Mouse (Mus musculus) forebrain, embryonic 14.5 days (tissue): ENCODE measurements at regions not wholly inside any gene's neighbourhood (a gene's known extent, or its start where the extent isn't known, plus 50 kb on each side); places are given as distances from the start of the nearest gene placed in this dataset.

Source experiments
- ATAC-seq: fragments of 200-750 bp; cut with Nextera tagmentation; 2 replicates; pipeline ENCODE4 v1.8.0; 2017; ENCODE audit warnings: mild to moderate bottlenecking, moderate library complexity
- DNase-seq: peaks from one replicate; pipeline ENCODE4 v3.0.0-alpha.2; 2015; ENCODE audit warnings: low spot score
- H3K27ac ChIP-seq: fragments of 300-500 bp; sonication (generic); 2 replicates; pipeline ENCODE4 v1.5.1; 2014; ENCODE audit warnings: low read depth, mild to moderate bottlenecking, control low read depth, low read length, moderate library complexity
- H3K27me3 ChIP-seq: fragments of 300-500 bp; sonication (generic); replicated peaks from 2 replicates; pipeline ENCODE4 v1.6.1; 2014; ENCODE audit warnings: low read length, control low read depth, mixed read lengths; ENCODE audit not compliant: control insufficient read depth, insufficient read depth
- H3K36me3 ChIP-seq: fragments of 300-500 bp; sonication (generic); 2 replicates; pipeline ENCODE4 v1.6.1; 2014; ENCODE audit warnings: low read length, control low read depth; ENCODE audit not compliant: control insufficient read depth, insufficient read depth
- H3K4me1 ChIP-seq: fragments of 300-500 bp; sonication (generic); 2 replicates; pipeline ENCODE4 v1.6.1; 2014; ENCODE audit warnings: antibody characterized with exemption, low read length, control low read depth; ENCODE audit not compliant: control insufficient read depth, insufficient read depth
- H3K4me2 ChIP-seq: fragments of 300-500 bp; sonication (generic); 2 replicates; pipeline ENCODE4 v1.6.1; 2014; ENCODE audit warnings: mild to moderate bottlenecking, control low read depth, low read length
- H3K4me3 ChIP-seq: fragments of 300-500 bp; sonication (generic); 2 replicates; pipeline ENCODE4 v1.5.1; 2014; ENCODE audit warnings: low read depth, low read length, control low read depth
- H3K9ac ChIP-seq: fragments of 300-500 bp; sonication (generic); 2 replicates; pipeline ENCODE4 v1.6.1; 2014; ENCODE audit warnings: mild to moderate bottlenecking, low read length, control low read depth, moderate library complexity
- H3K9me3 ChIP-seq: fragments of 300-500 bp; sonication (generic); replicated peaks from 2 replicates; pipeline ENCODE4 v1.6.1; 2016; ENCODE audit warnings: low read length, control low read depth, mixed read lengths; ENCODE audit not compliant: control insufficient read depth
- WGBS: fragments of 180-500 bp; shearing (Covaris S2); extraction: QIAGEN DNeasy Blood & Tissue Kit; methylation state at CpG from one replicate; pipeline ENCODE4 v1.1.7; 2014; 5-methylcytosine and 5-hydroxymethylcytosine counted together

DNA sequence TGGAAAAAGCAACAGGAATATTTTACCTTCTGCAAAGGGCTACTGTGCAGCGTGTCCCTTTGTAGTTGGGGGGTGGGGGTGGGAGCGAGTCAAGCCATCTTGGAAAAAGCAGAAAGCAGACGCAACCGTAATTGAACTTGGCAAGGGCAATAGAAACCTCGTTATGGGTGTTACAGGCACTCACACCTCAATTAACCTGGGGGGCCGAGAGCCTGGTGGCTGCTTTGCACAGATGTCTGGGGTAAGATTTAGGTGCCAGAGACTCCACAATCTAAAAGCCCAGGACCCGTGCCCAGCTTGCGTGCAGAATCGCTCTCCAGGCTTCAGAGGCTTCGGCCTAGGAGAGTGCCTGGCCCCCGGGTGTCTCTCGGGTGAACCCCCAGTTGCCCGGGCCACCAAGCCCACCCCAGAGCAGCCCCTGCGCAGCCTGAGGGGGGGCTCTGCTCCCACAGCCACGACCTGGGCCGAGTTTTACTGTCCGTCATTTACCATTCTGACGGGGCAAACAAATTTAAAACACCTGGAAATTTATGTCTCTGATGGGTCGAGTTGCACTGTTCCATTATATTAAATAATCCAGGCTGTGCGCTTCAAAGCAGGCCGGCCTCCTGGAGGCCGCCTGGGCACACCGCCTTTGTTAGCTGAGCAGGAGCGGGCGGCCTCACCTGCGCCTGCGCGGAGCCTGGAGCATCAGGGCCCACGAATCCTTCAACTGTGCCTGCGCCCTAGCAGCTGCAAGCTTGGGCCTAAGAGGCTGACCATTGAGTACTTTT lies 212.4 kb downstream of the Srbd1 start:
- Histone ChIP-seq H3K9me3 (no peaks in the 10 kb centered on the region), H3K4me2 (no peak overlapping the region), H3K4me1 (no peaks in the 10 kb centered on the region), H3K27me3 (no peaks in the 10 kb centered on the region), H3K9ac (no peak overlapping the region; the same call in 1 of the 2 replicates), H3K27ac (no peak overlapping the region), H3K4me3 (no peak overlapping the region), H3K36me3 (no peaks in the 10 kb centered on the region)
- DNase-seq (peak; percentile 19), ATAC-seq (peak; percentile 44; the same call in 1 of the 2 replicates)
- WGBS, result 73% methylated on average over 30 of the region's 30 CpGs

DNA sequence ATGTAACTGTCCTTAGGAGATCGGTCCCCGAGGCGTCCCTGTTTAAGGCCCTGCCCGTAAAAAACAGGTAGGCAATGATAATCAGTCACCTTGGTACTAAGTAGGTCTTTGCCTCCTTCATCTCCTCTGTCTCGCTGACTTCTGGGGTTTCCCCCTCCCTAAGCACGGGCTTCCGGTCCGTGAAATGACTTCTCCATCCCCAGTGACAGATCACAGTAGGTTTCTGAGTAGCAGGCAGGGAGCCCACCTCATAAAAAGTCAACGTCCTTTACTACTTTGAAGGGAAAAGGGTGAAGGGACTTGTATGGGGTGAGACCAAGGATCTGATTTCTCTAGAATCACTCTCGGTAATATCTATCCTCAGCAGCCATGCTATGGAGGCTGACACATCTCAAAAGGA lies 213.0 kb downstream of the Srbd1 start:
- no peak overlapping the region for H3K9ac ChIP-seq
- DNase-seq (no peak), ATAC-seq (no peak)
- H3K4me3 ChIP-seq, result no peak overlapping the region
- H3K9me3 ChIP-seq, result no peaks in the 10 kb centered on the region
- WGBS, result 89% methylated on average over 10 of the region's 10 CpGs
- no peak overlapping the region for H3K27ac ChIP-seq
- no peak overlapping the region for H3K4me2 ChIP-seq
- no peaks in the 10 kb centered on the region for H3K27me3 ChIP-seq
- no peaks in the 10 kb centered on the region for H3K36me3 ChIP-seq
- H3K4me1 ChIP-seq, result no peaks in the 10 kb centered on the region

DNA sequence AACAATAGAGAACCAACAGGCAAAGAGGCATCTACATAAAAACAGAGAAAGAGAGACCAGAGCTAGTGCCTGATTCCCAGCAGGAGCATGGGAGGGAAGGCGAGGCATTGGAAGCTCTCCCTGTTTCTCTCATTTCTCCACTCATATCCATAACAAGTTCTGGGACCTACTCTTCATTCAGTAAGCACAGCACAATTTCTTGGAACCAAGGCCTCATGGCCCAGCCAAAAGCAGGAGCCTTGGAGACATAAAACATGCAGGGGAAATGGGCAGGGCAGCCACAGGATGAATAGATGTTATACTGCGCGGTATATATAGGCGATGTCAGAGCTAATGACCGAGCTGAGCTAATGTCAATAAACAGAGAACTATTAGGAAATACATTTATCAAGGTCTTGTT lies 214.2 kb downstream of the Srbd1 start:
- 90% methylated on average over 5 of the region's 5 CpGs for WGBS
- Histone ChIP-seq H3K36me3 (no peaks in the 10 kb centered on the region), H3K9me3 (no peaks in the 10 kb centered on the region), H3K4me3 (no peak overlapping the region), H3K4me1 (no peaks in the 10 kb centered on the region), H3K9ac (no peak overlapping the region), H3K27me3 (no peaks in the 10 kb centered on the region), H3K4me2 (no peak overlapping the region), H3K27ac (no peak overlapping the region)
- ATAC-seq (no peak), DNase-seq (no peak)

DNA sequence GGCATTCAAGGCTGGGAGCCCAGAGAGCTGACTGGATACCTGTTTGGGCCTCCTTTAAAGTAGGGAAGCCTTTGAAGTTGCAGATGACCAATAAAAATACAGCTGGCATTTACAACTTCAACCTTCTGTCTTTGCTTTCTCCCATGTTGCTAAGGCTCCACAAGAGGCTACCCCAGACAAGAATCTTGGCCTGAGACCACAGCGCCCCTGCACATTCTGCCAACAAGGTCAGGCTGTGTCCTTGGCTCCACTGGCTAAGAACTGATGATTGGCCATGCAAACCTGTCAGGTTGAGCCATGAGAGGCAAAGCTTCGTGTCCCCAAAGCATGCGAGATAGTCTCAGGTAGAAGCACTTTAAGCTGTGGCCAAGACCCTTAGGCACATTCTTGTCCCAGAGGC lies 214.6 kb downstream of the Srbd1 start:
- WGBS, result 91% methylated on average over 3 of the region's 3 CpGs
- Histone ChIP-seq H3K9me3 (no peaks in the 10 kb centered on the region), H3K4me1 (no peaks in the 10 kb centered on the region), H3K36me3 (no peaks in the 10 kb centered on the region), H3K4me3 (no peak overlapping the region), H3K9ac (no peak overlapping the region), H3K4me2 (no peak overlapping the region), H3K27ac (no peak overlapping the region), H3K27me3 (no peaks in the 10 kb centered on the region)
- ATAC-seq, result no peak
- no peak for DNase-seq

DNA sequence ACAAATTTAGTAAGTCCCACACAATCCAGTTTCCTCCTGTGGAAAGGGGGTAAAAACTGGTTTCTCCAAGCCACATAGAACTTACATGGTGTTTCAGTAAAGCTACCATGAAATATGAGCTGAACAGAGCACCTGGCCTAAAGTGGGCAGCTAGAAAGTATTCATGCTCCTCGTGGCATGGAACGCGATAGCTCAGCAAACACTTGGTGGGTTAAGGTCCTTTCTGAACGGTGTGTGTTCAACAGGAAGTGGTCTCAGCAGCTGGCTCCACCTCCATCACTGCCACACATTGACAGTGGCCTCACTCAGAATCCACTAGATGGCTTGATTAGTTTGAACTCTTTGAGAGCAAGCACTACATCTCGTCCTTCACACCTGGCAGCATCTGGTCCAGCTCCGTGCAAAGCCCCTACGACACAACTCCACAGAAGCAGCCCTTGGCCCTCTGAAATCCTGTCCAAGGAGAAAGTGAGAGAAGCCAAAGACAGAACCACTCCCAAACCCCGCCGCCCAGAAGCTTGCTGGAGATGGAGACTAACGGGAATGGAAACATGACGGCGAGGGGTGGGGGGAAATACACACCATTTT lies 215.2 kb downstream of the Srbd1 start:
- no peaks in the 10 kb centered on the region for H3K4me1 ChIP-seq
- 92% methylated on average over 12 of the region's 12 CpGs for WGBS
- ATAC-seq, result no peak

DNA sequence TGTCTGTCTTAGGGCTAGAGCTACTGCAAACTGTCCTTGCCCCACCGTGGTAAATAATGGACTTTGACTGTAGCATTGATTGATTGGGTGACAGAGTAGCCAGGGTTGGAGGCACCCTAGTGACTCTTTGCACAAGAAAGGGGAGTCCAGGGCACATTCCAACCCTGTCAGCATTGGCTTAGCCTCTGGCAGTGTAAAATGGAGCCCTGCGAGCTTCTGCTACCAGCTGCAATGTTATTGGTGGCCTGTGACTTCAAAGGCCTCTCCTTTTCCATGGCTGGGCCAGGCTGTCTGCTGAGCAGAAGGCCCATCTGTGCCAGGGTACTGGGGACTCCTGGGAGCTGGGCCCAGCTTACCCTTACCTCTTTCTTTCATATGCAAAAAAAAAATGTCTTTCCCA lies 216.4 kb downstream of the Srbd1 start:
- Histone ChIP-seq H3K36me3 (no peaks in the 10 kb centered on the region), H3K27me3 (no peaks in the 10 kb centered on the region), H3K4me2 (no peak overlapping the region), H3K4me1 (no peaks in the 10 kb centered on the region), H3K9me3 (no peaks in the 10 kb centered on the region), H3K27ac (no peak overlapping the region), H3K4me3 (no peak overlapping the region), H3K9ac (no peak overlapping the region)
- WGBS, result 80% methylated on average over 2 of the region's 2 CpGs
- ATAC-seq, result no peak
- no peak for DNase-seq

More for the DNA sequence above, 215.2 kb downstream of the Srbd1 start:
- no peak for DNase-seq
- Histone ChIP-seq H3K4me2 (no peak overlapping the region), H3K27ac (no peak overlapping the region), H3K9me3 (no peaks in the 10 kb centered on the region), H3K4me3 (no peak overlapping the region), H3K36me3 (no peaks in the 10 kb centered on the region), H3K27me3 (no peaks in the 10 kb centered on the region), H3K9ac (no peak overlapping the region)

DNA sequence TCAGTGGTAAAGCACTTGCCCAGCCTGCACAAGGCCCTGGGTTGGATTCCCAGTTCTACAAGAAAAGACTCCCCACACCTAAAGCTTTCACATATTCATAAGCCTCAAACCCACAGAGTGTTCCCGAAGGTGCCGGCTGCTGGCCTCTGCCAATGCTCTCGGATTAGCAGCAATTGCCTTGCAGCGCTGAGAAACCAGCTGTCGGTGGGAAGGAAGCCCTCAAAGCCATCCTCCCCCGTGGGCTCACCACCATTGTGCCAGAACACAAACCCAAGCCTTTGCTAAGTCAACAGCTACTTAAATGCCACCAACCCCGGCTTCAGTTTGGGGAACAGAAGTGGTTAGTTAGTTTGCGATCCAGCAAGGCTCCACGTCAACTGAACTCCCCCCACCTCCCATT lies 217.7 kb downstream of the Srbd1 start:
- no peak overlapping the region for H3K9ac ChIP-seq
- H3K36me3 ChIP-seq, result no peaks in the 10 kb centered on the region
- H3K9me3 ChIP-seq, result no peaks in the 10 kb centered on the region
- H3K4me3 ChIP-seq, result no peak overlapping the region
- no peaks in the 10 kb centered on the region for H3K27me3 ChIP-seq
- no peaks in the 10 kb centered on the region for H3K4me1 ChIP-seq
- no peak overlapping the region for H3K4me2 ChIP-seq
- WGBS, result 75% methylated on average over 9 of the region's 9 CpGs
- H3K27ac ChIP-seq, result no peak overlapping the region
- DNase-seq (peak; percentile 13), ATAC-seq (no peak)

DNA sequence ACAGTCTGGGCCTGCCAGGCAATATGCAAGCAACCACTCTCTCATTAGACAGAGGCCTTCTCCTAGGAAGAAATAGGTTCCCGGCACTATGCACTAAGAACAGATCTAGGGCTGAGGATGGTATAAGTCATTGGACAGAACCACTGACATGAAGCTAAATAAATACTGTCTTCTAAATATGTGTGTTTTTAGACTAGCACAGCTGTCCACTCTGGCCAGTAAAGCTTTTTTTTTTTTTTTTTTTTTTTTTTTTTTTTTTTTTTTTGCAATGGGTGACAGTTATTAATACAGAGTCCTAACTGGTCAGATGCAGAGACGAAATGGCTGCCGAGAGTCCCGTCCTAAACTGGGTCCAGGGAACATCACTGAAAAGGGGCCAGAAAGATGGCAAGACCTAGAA lies 218.9 kb downstream of the Srbd1 start:
- Histone ChIP-seq H3K27me3 (no peaks in the 10 kb centered on the region), H3K27ac (no peak overlapping the region), H3K4me3 (no peak overlapping the region), H3K4me2 (no peak overlapping the region), H3K9me3 (no peaks in the 10 kb centered on the region), H3K4me1 (no peaks in the 10 kb centered on the region), H3K36me3 (no peaks in the 10 kb centered on the region), H3K9ac (no peak overlapping the region)
- DNase-seq (no peak), ATAC-seq (no peak)
- WGBS, result 93% methylated on average over 4 of the region's 4 CpGs

DNA sequence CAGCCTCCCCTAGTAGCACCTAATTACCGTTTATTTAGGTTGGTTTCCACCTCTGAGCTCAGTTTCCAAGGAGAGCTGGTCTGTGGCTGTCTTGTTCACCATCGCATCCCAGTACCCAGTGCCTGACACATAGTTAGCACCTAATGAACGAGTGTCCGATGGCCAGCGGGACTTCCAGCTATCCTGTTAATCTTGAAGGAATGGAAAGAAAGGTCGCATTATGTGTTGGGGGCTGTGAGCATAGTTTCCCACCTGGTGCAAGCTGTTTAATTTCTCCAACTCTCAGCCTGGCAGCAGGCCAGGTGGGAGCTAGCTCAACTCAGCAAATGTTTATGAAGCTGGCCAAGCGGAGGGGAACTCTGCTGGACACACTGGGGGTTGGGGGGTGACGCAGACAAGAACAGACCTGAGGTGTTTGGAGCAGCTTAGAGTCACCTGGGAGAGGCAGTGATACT lies 223.7 kb downstream of the Srbd1 start:
- peak; percentile 56 for DNase-seq
- H3K9me3 ChIP-seq, result no peaks in the 10 kb centered on the region
- no peaks in the 10 kb centered on the region for H3K4me1 ChIP-seq
- no peak overlapping the region for H3K4me3 ChIP-seq
- H3K36me3 ChIP-seq, result no peaks in the 10 kb centered on the region
- 64% methylated on average over 8 of the region's 8 CpGs for WGBS
- H3K27me3 ChIP-seq, result no peaks in the 10 kb centered on the region
- H3K4me2 ChIP-seq, result no peak overlapping the region
- no peak for ATAC-seq
- no peak overlapping the region for H3K27ac ChIP-seq
- no peak overlapping the region for H3K9ac ChIP-seq
